Mouse (Mus musculus): ENCODE measurements around the gene S100a2. TPM values are rescaled to one million over a fixed set of nuclear protein-coding genes. Genes with fewer than 3 reads are reported as not detected.

S100a2 gene
- total and polyA plus RNA-seq, 2 experiments from 2014 or later, result not detected

DNA sequence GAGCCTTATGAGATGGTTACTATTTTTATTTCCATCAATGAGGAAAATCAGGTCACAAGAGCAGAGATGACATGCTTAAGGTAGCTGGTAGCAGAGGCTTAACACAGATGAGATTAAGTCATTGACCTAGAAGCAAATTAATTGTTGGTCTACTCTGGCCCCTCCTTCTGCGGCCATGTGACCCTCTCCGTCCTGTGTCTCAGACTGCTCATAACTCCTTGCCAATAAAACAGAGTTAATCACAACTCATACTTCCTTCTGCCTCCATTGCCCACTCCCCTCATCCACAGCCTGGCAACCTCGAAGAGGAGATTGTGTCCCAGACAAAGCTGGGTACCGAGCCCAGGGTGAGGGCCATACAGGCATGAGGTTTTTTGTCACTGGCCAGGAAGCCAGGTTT, 8.2 kb downstream of the S100a2 start:
- H3K9ac ChIP-seq (replicated peaks; ENCODE audit: low read length, poor library complexity, severe bottlenecking), result no peak overlapping the region
- ATAC-seq (ENCODE audit: low FRiP score) (0 out of 2 replicates have a peak, but pooled peaks have one; percentile 34), DNase-seq (ENCODE audit: low spot score) (no peak)
- no peaks in the 10 kb centered on the region for H3K4me1 ChIP-seq (ENCODE audit: insufficient read depth, low read length)
- no peaks in the 10 kb centered on the region for H3K36me3 ChIP-seq (ENCODE audit: insufficient read depth, low read length)
- TF ChIP-seq CTCF (IDR thresholded peaks at IDR 0.05), result no peak
- no peak overlapping the region for H3K27ac ChIP-seq (ENCODE audit: low read depth, low read length)
- H3K4me3 ChIP-seq (ENCODE audit: low read depth, low read length), result no peak overlapping the region
- H3K4me2 ChIP-seq (ENCODE audit: low read depth, low read length, poor library complexity, severe bottlenecking), result no peak overlapping the region
- no peaks in the 10 kb centered on the region for H3K9me3 ChIP-seq (ENCODE audit: low read length)
- WGBS, result 79% methylated on average over 4 of the region's 4 CpGs
- no peaks in the 10 kb centered on the region for H3K27me3 ChIP-seq (ENCODE audit: insufficient read depth, low read length)

DNA sequence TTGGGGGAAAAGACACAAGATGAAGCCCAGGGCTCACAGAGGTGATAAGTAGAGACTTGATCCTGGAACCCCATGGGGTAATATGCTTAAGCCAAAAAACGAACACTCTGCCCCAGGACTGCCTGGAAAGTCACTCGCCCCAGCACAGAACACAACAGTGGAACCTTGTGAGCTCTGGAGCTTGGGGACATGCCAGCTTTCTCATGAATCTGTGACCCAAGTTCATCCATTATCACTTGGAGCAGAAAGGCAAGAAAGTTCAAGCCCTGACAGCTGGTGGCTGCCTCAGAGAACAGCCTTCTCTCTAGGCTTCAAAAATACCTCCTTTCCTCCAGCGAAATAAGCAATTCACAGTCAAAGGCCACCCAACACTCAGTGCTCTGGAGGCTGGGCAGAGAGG, 9.4 kb downstream of the S100a2 start:
- Histone ChIP-seq H3K27me3 (ENCODE audit: insufficient read depth, low read length) (no peaks in the 10 kb centered on the region), H3K9me3 (ENCODE audit: low read length) (no peaks in the 10 kb centered on the region), H3K9ac (replicated peaks; ENCODE audit: low read length, poor library complexity, severe bottlenecking) (no peak overlapping the region), H3K27ac (ENCODE audit: low read depth, low read length) (no peak overlapping the region), H3K4me3 (ENCODE audit: low read depth, low read length) (no peak overlapping the region), H3K4me2 (ENCODE audit: low read depth, low read length, poor library complexity, severe bottlenecking) (no peak overlapping the region), H3K36me3 (ENCODE audit: insufficient read depth, low read length) (no peaks in the 10 kb centered on the region), H3K4me1 (ENCODE audit: insufficient read depth, low read length) (no peaks in the 10 kb centered on the region)
- DNase-seq (ENCODE audit: low spot score) (no peak), ATAC-seq (ENCODE audit: low FRiP score) (no peak)
- WGBS, result 80% methylated on average over 3 of the region's 3 CpGs
- no peak for TF ChIP-seq CTCF (IDR thresholded peaks at IDR 0.05)

DNA sequence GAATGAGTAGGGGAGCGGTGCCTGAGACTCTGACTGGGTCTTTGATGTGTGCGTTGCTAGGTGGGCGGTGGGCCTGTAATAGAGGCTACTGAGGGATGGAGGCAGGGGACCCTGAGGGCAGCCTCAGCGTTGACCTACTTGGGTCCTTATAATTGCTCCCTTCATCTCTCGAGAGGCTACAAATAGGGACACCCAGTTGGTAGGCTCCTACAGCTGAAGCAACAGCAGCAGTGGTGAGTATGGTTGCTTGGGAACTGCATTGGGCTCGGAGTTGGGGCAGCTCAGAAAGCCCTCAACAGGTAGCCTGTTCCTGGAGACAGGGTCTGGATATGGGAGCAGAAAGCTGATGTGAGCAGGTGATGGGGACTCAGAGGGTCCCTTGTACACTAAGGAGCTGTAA, 10.0 kb downstream of the S100a2 start:
- Histone ChIP-seq H3K9me3 (ENCODE audit: low read length) (no peaks in the 10 kb centered on the region), H3K36me3 (ENCODE audit: insufficient read depth, low read length) (no peaks in the 10 kb centered on the region), H3K4me1 (ENCODE audit: insufficient read depth, low read length) (no peaks in the 10 kb centered on the region), H3K27ac (ENCODE audit: low read depth, low read length) (no peak overlapping the region), H3K27me3 (ENCODE audit: insufficient read depth, low read length) (no peaks in the 10 kb centered on the region), H3K4me2 (ENCODE audit: low read depth, low read length, poor library complexity, severe bottlenecking) (no peak overlapping the region), H3K9ac (replicated peaks; ENCODE audit: low read length, poor library complexity, severe bottlenecking) (no peak overlapping the region), H3K4me3 (ENCODE audit: low read depth, low read length) (no peak overlapping the region)
- ATAC-seq (ENCODE audit: low FRiP score), result no peak
- no peak for TF ChIP-seq CTCF (IDR thresholded peaks at IDR 0.05)
- WGBS, result 85% methylated on average over 6 of the region's 6 CpGs
- no peak for DNase-seq (ENCODE audit: low spot score)

DNA sequence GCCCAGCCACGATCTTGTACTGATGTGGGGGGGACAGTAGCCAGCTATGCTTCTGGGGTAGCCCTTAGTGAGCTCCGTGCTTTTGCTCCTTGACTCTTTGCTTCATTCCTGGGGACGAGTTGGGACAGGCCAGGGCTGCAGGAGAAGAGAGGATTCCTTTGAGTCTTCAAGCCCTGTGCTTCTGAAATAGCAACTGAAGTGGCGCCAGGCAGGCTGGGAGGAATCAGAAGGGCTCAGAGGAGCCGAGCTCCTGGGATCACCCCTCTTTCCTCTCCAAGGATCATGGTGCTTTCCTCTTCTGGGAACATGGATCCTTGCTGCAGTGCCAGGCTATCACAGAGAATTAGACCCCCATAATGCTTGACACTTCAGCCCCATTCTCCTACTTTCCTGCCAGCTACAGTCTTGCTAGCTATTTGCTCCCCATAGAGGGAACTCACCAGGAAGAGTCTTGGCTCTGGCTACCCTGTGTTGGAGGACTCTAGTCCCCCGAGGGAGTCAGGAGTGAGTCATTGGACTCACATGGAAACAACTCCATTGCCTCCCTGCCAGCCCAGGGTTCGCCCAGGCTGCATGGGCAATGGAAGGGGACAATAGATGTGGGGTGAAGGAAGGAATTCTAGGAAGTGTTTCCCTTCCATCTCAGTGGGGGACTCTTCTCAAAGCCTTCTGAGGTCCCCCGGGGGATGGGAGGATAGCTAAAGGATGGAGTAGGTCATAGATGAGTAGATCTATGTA, 10.6 kb downstream of the S100a2 start:
- no peaks in the 10 kb centered on the region for H3K4me1 ChIP-seq (ENCODE audit: insufficient read depth, low read length)
- no peak overlapping the region for H3K27ac ChIP-seq (ENCODE audit: low read depth, low read length)
- no peaks in the 10 kb centered on the region for H3K9me3 ChIP-seq (ENCODE audit: low read length)
- no peaks in the 10 kb centered on the region for H3K27me3 ChIP-seq (ENCODE audit: insufficient read depth, low read length)
- H3K36me3 ChIP-seq (ENCODE audit: insufficient read depth, low read length), result no peaks in the 10 kb centered on the region
- ATAC-seq (ENCODE audit: low FRiP score) (no peak), DNase-seq (ENCODE audit: low spot score) (no peak)
- H3K9ac ChIP-seq (replicated peaks; ENCODE audit: low read length, poor library complexity, severe bottlenecking), result no peak overlapping the region
- TF ChIP-seq CTCF (IDR thresholded peaks at IDR 0.05), result no peak
- WGBS, result 88% methylated on average over 8 of the region's 8 CpGs
- H3K4me2 ChIP-seq (ENCODE audit: low read depth, low read length, poor library complexity, severe bottlenecking), result no peak overlapping the region
- H3K4me3 ChIP-seq (ENCODE audit: low read depth, low read length), result no peak overlapping the region

DNA sequence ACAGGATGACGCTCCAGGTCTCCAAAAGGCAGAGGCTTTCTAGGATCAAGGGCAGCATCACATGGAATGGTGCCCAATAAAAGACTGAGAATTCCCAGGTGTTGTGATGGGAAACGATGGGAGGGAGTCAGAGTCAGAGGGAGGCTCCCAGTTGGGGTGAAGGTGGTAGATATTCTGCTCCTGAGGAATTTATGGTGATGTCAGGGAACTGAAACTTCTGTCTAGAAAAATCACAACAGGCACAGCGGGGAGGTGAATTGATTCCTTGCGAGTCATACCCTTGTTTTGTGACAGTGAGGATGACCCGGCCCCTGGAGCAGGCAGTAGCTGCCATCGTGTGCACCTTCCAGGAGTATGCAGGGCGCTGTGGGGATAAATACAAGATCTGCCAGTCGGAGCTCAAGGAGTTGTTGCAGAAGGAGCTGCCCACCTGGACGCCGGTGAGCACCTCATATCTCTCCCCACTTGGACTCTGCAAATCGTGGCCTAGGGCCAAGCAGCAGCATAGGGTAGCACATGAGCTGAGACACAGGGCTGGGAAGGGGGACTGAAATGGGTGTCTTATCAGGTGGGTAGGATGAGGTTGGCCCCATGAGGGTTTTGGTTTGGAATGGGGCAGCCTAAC, 11.6 kb downstream of the S100a2 start, which contains the start of gene Gm42674:
Gm42674 (plus strand) TSS at position 419 of the 625 bp plus-strand sequence.
- H3K36me3 ChIP-seq (ENCODE audit: insufficient read depth, low read length), result no peaks in the 10 kb centered on the region
- 85% methylated on average over 11 of the region's 11 CpGs for WGBS
- no peak for DNase-seq (ENCODE audit: low spot score)
- H3K9me3 ChIP-seq (ENCODE audit: low read length), result no peaks in the 10 kb centered on the region
- H3K27me3 ChIP-seq (ENCODE audit: insufficient read depth, low read length), result no peaks in the 10 kb centered on the region
- TF ChIP-seq CTCF (IDR thresholded peaks at IDR 0.05), result no peak
- H3K4me1 ChIP-seq (ENCODE audit: insufficient read depth, low read length), result no peaks in the 10 kb centered on the region
- no peak within 1 kb of the TSS for H3K4me2 ChIP-seq (ENCODE audit: low read depth, low read length, poor library complexity, severe bottlenecking)
- no peak for ATAC-seq (ENCODE audit: low FRiP score)
- H3K4me3 ChIP-seq (ENCODE audit: low read depth, low read length), result no peak within 1 kb of the TSS
- H3K9ac ChIP-seq (replicated peaks; ENCODE audit: low read length, poor library complexity, severe bottlenecking), result no peak within 1 kb of the TSS
- H3K27ac ChIP-seq (ENCODE audit: low read depth, low read length), result no peak within 1 kb of the TSS

DNA sequence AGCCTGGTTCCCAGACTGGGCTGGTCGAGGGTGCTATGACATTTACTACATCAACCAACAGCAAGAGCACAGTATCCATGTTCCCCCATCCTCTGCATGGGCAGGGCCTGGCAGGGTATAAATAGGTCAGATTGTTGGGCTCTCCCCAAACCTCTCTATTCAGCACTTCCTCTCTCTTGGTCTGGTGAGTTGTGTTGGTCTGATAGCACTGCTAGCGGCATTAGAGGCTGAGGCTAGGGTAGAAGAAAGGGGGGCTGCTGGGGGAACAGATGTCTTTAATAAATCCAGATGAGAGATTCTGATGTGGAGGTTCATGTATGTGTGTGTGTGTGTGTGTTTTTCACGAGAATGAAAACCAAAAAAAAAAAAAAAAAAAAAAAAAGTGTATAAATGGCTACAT, 13.6 kb downstream of the S100a2 start, which contains the start of gene S100a4:
S100a4 (plus strand) TSS at position 149 of the 400 bp plus-strand sequence.
- Histone ChIP-seq H3K27ac (ENCODE audit: low read depth, low read length) (no peak within 1 kb of the TSS), H3K9me3 (ENCODE audit: low read length) (no peaks in the 10 kb centered on the region), H3K4me2 (ENCODE audit: low read depth, low read length, poor library complexity, severe bottlenecking) (no peak within 1 kb of the TSS), H3K36me3 (ENCODE audit: insufficient read depth, low read length) (no peaks in the 10 kb centered on the region), H3K27me3 (ENCODE audit: insufficient read depth, low read length) (no peaks in the 10 kb centered on the region), H3K4me1 (ENCODE audit: insufficient read depth, low read length) (no peaks in the 10 kb centered on the region), H3K9ac (replicated peaks; ENCODE audit: low read length, poor library complexity, severe bottlenecking) (no peak within 1 kb of the TSS), H3K4me3 (ENCODE audit: low read depth, low read length) (no peak within 1 kb of the TSS)
- no peak for TF ChIP-seq CTCF (IDR thresholded peaks at IDR 0.05)
- DNase-seq (ENCODE audit: low spot score) (no peak), ATAC-seq (ENCODE audit: low FRiP score) (no peak)
- 61% methylated on average over 3 of the region's 3 CpGs for WGBS

All from midbrain, postnatal 0 days (tissue).